ENCODE assay signal across 7 mouse cellular contexts in genomic region chr11:116088188-116088587, GRCm38 (mm10). TPM values are rescaled to one million over a fixed set of nuclear protein-coding genes. Genes with fewer than 3 reads are reported as not detected.
DNase-seq lines count a peak whose midpoint lies in the region; ATAC-seq lines count a peak whose summit lies in the region.

No protein-coding gene starts in this region.

- DNase-seq in kidney, adult 18-20 months: peak; percentile 48
- no peak for DNase-seq in kidney, postnatal 4 days
- peak; percentile 63 for DNase-seq in kidney, postnatal 14 days
- no peak for DNase-seq in layer of hippocampus, postnatal 14 days (ENCODE audit: low spot score in 2 of 2)
- no peak for DNase-seq in gastrocnemius, postnatal 10 days

- no peaks in the 10 kb centered on the region for H3K9me3 ChIP-seq in hindbrain, embryonic 15.5 days
- H3K9me3 ChIP-seq in midbrain, embryonic 16.5 days (replicated peaks; ENCODE audit: control insufficient read depth, low read length, poor library complexity, severe bottlenecking): no peaks in the 10 kb centered on the region

- 86% methylated on average over 8 of the region's 8 CpGs for WGBS in hindbrain, embryonic 15.5 days
- WGBS in midbrain, embryonic 16.5 days: 84% methylated on average over 8 of the region's 8 CpGs

- no peak overlapping the region for H3K9ac ChIP-seq in hindbrain, embryonic 15.5 days
- H3K9ac ChIP-seq in midbrain, embryonic 16.5 days (ENCODE audit: low read depth, low read length): peak overlapping the region; percentile 60; the same call in 1 of the 2 replicates

- H3K4me3 ChIP-seq in hindbrain, embryonic 15.5 days: no peak overlapping the region
- no peak overlapping the region for H3K4me3 ChIP-seq in midbrain, embryonic 16.5 days (ENCODE audit: low read depth, low read length)

- no peak overlapping the region for H3K27ac ChIP-seq in hindbrain, embryonic 15.5 days (replicated peaks)
- H3K27ac ChIP-seq in midbrain, embryonic 16.5 days (ENCODE audit: low read length): no peak overlapping the region

- no peak for ATAC-seq in hindbrain, embryonic 15.5 days (ENCODE audit: low FRiP score, low read depth)
- ATAC-seq in midbrain, embryonic 16.5 days: no peak

- H3K27me3 ChIP-seq in hindbrain, embryonic 15.5 days: no peaks in the 10 kb centered on the region
- no peaks in the 10 kb centered on the region for H3K27me3 ChIP-seq in midbrain, embryonic 16.5 days (ENCODE audit: control insufficient read depth, insufficient read depth, low read depth, low read length)

- H3K4me2 ChIP-seq in hindbrain, embryonic 15.5 days: peak overlapping the region; percentile 72
- no peak overlapping the region for H3K4me2 ChIP-seq in midbrain, embryonic 16.5 days (ENCODE audit: low read length)

- H3K4me1 ChIP-seq in hindbrain, embryonic 15.5 days (replicated peaks): peaks cover 22% of the 10 kb centered on the region
- H3K4me1 ChIP-seq in midbrain, embryonic 16.5 days (ENCODE audit: control insufficient read depth, insufficient read depth, low read length): peaks cover 15% of the 10 kb centered on the region

- peaks cover 10% of the 10 kb centered on the region for H3K36me3 ChIP-seq in hindbrain, embryonic 15.5 days
- H3K36me3 ChIP-seq in midbrain, embryonic 16.5 days (ENCODE audit: control insufficient read depth, insufficient read depth, low read length): peaks cover 3% of the 10 kb centered on the region; the same call in 1 of the 2 replicates

RNA-seq across cellular contexts. Expression of gene Wbp2, which starts 1.4 kb away (rescaled TPM):
- 149 and 196 TPM in 2 replicates for polyA plus RNA-seq in hindbrain, embryonic 15.5 days (2015; fragmentation: Nextera tagmentation; extraction: Ambion mirVana)
- polyA plus RNA-seq in midbrain, embryonic 16.5 days (2015; fragmentation: Nextera tagmentation; extraction: Ambion mirVana): 159 and 206 TPM in 2 replicates
- total RNA-seq in layer of hippocampus, postnatal 14 days (2021): 100 to 1,000 TPM; 287 to 295 TPM
- total RNA-seq in gastrocnemius, postnatal 10 days (2021): 10 to 100 TPM; 64.8 to 66.8 TPM

RNA-seq across cellular contexts. Expression of gene Unc13d, which starts 10.4 kb away (rescaled TPM):
- 1.0 and 1.6 TPM in 2 replicates for polyA plus RNA-seq in hindbrain, embryonic 15.5 days (2015; fragmentation: Nextera tagmentation; extraction: Ambion mirVana)
- polyA plus RNA-seq in midbrain, embryonic 16.5 days (2015; fragmentation: Nextera tagmentation; extraction: Ambion mirVana): 0.78 and 0.93 TPM in 2 replicates
- total RNA-seq in layer of hippocampus, postnatal 14 days (2021): 1 to 10 TPM; 1.3 to 2.1 TPM
- total RNA-seq in gastrocnemius, postnatal 10 days (2021): under 1 TPM; 0.45 TPM

RNA-seq across cellular contexts. Expression of gene Trim47, which starts 38.8 kb away (rescaled TPM):
- 10.9 and 11.6 TPM in 2 replicates for polyA plus RNA-seq in hindbrain, embryonic 15.5 days (2015; fragmentation: Nextera tagmentation; extraction: Ambion mirVana)
- polyA plus RNA-seq in midbrain, embryonic 16.5 days (2015; fragmentation: Nextera tagmentation; extraction: Ambion mirVana): 9.5 and 12.7 TPM in 2 replicates
- 1 to 10 TPM; 5.7 to 7.8 TPM for total RNA-seq in layer of hippocampus, postnatal 14 days (2021)
- total RNA-seq in gastrocnemius, postnatal 10 days (2021): 10 to 100 TPM; 21.9 to 31.7 TPM

RNA-seq across cellular contexts. Expression of gene Trim65, which starts 42.7 kb away (rescaled TPM):
- 3.0 and 4.0 TPM in 2 replicates for polyA plus RNA-seq in hindbrain, embryonic 15.5 days (2015; fragmentation: Nextera tagmentation; extraction: Ambion mirVana)
- 2.2 and 2.3 TPM in 2 replicates for polyA plus RNA-seq in midbrain, embryonic 16.5 days (2015; fragmentation: Nextera tagmentation; extraction: Ambion mirVana)
- 1 to 10 TPM; 6.0 to 6.6 TPM for total RNA-seq in layer of hippocampus, postnatal 14 days (2021)
- 1 to 10 TPM; 3.3 to 3.6 TPM for total RNA-seq in gastrocnemius, postnatal 10 days (2021)

RNA-seq across cellular contexts. Expression of gene Mrpl38, which starts 50.5 kb away (rescaled TPM):
- polyA plus RNA-seq in hindbrain, embryonic 15.5 days (2015; fragmentation: Nextera tagmentation; extraction: Ambion mirVana): 86.2 and 89.0 TPM in 2 replicates
- 80.3 and 84.6 TPM in 2 replicates for polyA plus RNA-seq in midbrain, embryonic 16.5 days (2015; fragmentation: Nextera tagmentation; extraction: Ambion mirVana)
- 10 to 100 TPM; 55.3 to 63.7 TPM for total RNA-seq in layer of hippocampus, postnatal 14 days (2021)
- total RNA-seq in gastrocnemius, postnatal 10 days (2021): 10 to 100 TPM; 40.8 to 46.2 TPM

Comparison
In these comparisons a context has a peak if more than half of its experiments do, and no peak if none do; other contexts are left out.
1. DNase-seq: peak in kidney, adult 18-20 months (single experiment) and kidney, postnatal 14 days (single experiment); none in kidney, postnatal 4 days (0 of 2), layer of hippocampus, postnatal 14 days (0 of 2) and gastrocnemius, postnatal 10 days (single experiment).
2. RNA of gene Wbp2, which starts 1.4 kb away (total RNA-seq): 287 to 295 TPM in layer of hippocampus, postnatal 14 days; 64.8 to 66.8 TPM in gastrocnemius, postnatal 10 days; every median in the first group is over 4 times any median in the second.